Mouse (Mus musculus) embryonic stem cell, embryonic (primary cell): ENCODE data around the gene 2300002M23Rik.

Experiments
- CTCF ChIA-PET, 4 experiments: fragments of 300-600 bp in 2 of 4; fragments of 350-600 bp in 2 of 4; sonication (Branson Sonifier 250); formaldehyde crosslinking; loops; one replicate each; lab custom pipeline; 2022; ENCODE audit warnings: inconsistent platforms in 2 of 4; lab: Charles Lee
- POLR2A ChIA-PET, 4 experiments: fragments of 300-600 bp in 2 of 4; fragments of 350-600 bp in 2 of 4; sonication (Branson Sonifier 250); formaldehyde crosslinking; loops; one replicate each; lab custom pipeline; 2022; ENCODE audit warnings: antibody characterized with exemption in 4 of 4, inconsistent platforms in 1 of 4; lab: Charles Lee

Gene 2300002M23Rik

GRCm38 (mm10) chr17:35567150-35567549 is at the start of gene 2300002M23Rik:
2300002M23Rik (plus strand) TSS chr17:35567450.
- POLR2A ChIA-PET: interaction anchor here in 2 of 4 experiments (0.6 to 1.7 kb wide), 5 partner anchors 9 to 48 kb away, joined by 3 to 4 read pairs (median 4); no protein-coding TSS in a partner anchor
- CTCF ChIA-PET: interaction anchor here in 2 of 4 experiments (0.5 to 1.2 kb wide), 2 partner anchors 33 to 250 kb away, joined by 3 to 4 read pairs; no protein-coding TSS in a partner anchor

- CTCF ChIA-PET: interaction anchor here in 3 of 4 experiments (0.9 to 2.5 kb wide), 9 partner anchors 9 to 37 kb away, joined by 3 to 12 read pairs (median 4); partner anchors contain the start of gene Pou5f1 (in 1 of the 3)
These were observed 49.7 kb upstream of the 2300002M23Rik start for GRCm38 (mm10) chr17:35517526-35517925.

GRCm38 (mm10) chr17:35524354-35524753 is 42.9 kb upstream of the 2300002M23Rik start:
- POLR2A ChIA-PET: interaction anchor here in 2 of 4 experiments (0.7 to 3.6 kb wide), 10 partner anchors 9 to 317 kb away, joined by 3 to 13 read pairs (median 5); partner anchors contain the start of genes Ddr1 (in 1 of the 2), Ier3 (in 1 of the 2), Mdc1 (in 1 of the 2) and Tcf19 (in 1 of the 2)
- CTCF ChIA-PET: interaction anchor here in 3 of 4 experiments (0.6 to 2.9 kb wide), 10 partner anchors 9 to 60 kb away, joined by 3 to 23 read pairs (median 4); partner anchors contain the start of gene Psors1c2 (in 1 of the 3)

More at GRCm38 (mm10) chr17:35517526-35517925, 49.7 kb upstream of the 2300002M23Rik start:
- POLR2A ChIA-PET: interaction anchor here in 3 of 4 experiments (0.7 to 20.8 kb wide), 22 partner anchors 8 to 319 kb away, joined by 3 to 630 read pairs (median 6); partner anchors contain the start of genes Psors1c2 (in 3 of the 3), Pou5f1 (in 2 of the 3) and Ier3 (in 1 of the 3)

GRCm38 (mm10) chr17:35526644-35527043 is 40.6 kb upstream of the 2300002M23Rik start:
- ChIA-PET CTCF (interaction anchor here (0.6 to 1.8 kb wide), 11 partner anchors 8 to 591 kb away, joined by 3 to 7 read pairs (median 4); no protein-coding TSS in a partner anchor), POLR2A (interaction anchor here in 2 of 4 experiments (0.6 to 2.4 kb wide), 11 partner anchors 8 to 132 kb away, joined by 3 to 13 read pairs (median 4); partner anchors contain the start of genes Cchcr1 (in 2 of the 2) and Tcf19 (in 1 of the 2))

GRCm38 (mm10) chr17:35532360-35532759 is 34.9 kb upstream of the 2300002M23Rik start:
- ChIA-PET POLR2A (interaction anchor here in 3 of 4 experiments (0.5 to 1.9 kb wide), 21 partner anchors 11 to 315 kb away, joined by 3 to 17 read pairs (median 4); partner anchors contain the start of genes Cchcr1 (in 3 of the 3), Tcf19 (in 2 of the 3), Cdsn (in 1 of the 3) and Mdc1 (in 1 of the 3)), CTCF (interaction anchor here in 2 of 4 experiments (0.6 to 1.7 kb wide), 15 partner anchors 8 to 510 kb away, joined by 3 to 8 read pairs (median 4); no protein-coding TSS in a partner anchor)

GRCm38 (mm10) chr17:35532901-35533300 is 34.3 kb upstream of the 2300002M23Rik start, which contains the start of gene Psors1c2:
Psors1c2 (plus strand) TSS chr17:35533201.
- ChIA-PET POLR2A (interaction anchor here in 3 of 4 experiments (0.5 to 2.5 kb wide), 23 partner anchors 11 to 315 kb away, joined by 3 to 17 read pairs (median 4); partner anchors contain the start of genes Cchcr1 (in 3 of the 3), Tcf19 (in 2 of the 3), Cdsn (in 1 of the 3) and Mdc1 (in 1 of the 3)), CTCF (interaction anchor here in 2 of 4 experiments (0.6 to 1.7 kb wide), 15 partner anchors 8 to 511 kb away, joined by 3 to 8 read pairs (median 4); no protein-coding TSS in a partner anchor)

- POLR2A ChIA-PET: interaction anchor here in 3 of 4 experiments (0.5 to 2.5 kb wide), 35 partner anchors 8 to 303 kb away, joined by 3 to 17 read pairs (median 5); partner anchors contain the start of genes Cchcr1 (in 2 of the 3), Tcf19 (in 2 of the 3) and Pou5f1 (in 1 of the 3)
- CTCF ChIA-PET: interaction anchor here (0.6 to 2.9 kb wide), 75 partner anchors 8 to 1572 kb away, joined by 3 to 51 read pairs (median 5); partner anchors contain the start of genes Cchcr1 (in 2 of the 4), 2300002M23Rik (in 1 of the 4), Cdsn (in 1 of the 4) and Pou5f1 (in 1 of the 4)
These were observed 32.9 kb upstream of the 2300002M23Rik start for GRCm38 (mm10) chr17:35534343-35534742.

- CTCF ChIA-PET: interaction anchor here in 2 of 4 experiments (0.7 to 1.1 kb wide), 2 partner anchors 23 to 40 kb away, joined by 3 to 4 read pairs; no protein-coding TSS in a partner anchor
- POLR2A ChIA-PET: interaction anchor here in 1 of 4 experiments (3.3 kb wide), 1 partner anchor 22 kb away, joined by 9 read pairs; no protein-coding TSS in a partner anchor
These were observed 29.8 kb upstream of the 2300002M23Rik start for GRCm38 (mm10) chr17:35537421-35537820.

GRCm38 (mm10) chr17:35538476-35538875 is 28.8 kb upstream of the 2300002M23Rik start:
- POLR2A ChIA-PET: interaction anchor here in 2 of 4 experiments (1.0 to 3.3 kb wide), 9 partner anchors 7 to 49 kb away, joined by 3 to 9 read pairs (median 5); no protein-coding TSS in a partner anchor
- CTCF ChIA-PET: interaction anchor here in 1 of 4 experiments (1.1 to 1.6 kb wide), 3 partner anchors 10 to 54 kb away, joined by 4 to 5 read pairs (median 5); no protein-coding TSS in a partner anchor

- POLR2A ChIA-PET: interaction anchor here (0.5 to 3.3 kb wide), 18 partner anchors 8 to 201 kb away, joined by 3 to 9 read pairs (median 4); no protein-coding TSS in a partner anchor
These were observed 27.7 kb upstream of the 2300002M23Rik start for GRCm38 (mm10) chr17:35539540-35539939.

GRCm38 (mm10) chr17:35542761-35543411 is 24.4 kb upstream of the 2300002M23Rik start:
- ChIA-PET CTCF (interaction anchor here (0.6 to 3.5 kb wide), 43 partner anchors 8 to 731 kb away, joined by 3 to 84 read pairs (median 4); partner anchors contain the start of genes Cchcr1 (in 1 of the 4), Cdsn (in 1 of the 4), Mdc1 (in 1 of the 4) and Pou5f1 (in 1 of the 4)), POLR2A (interaction anchor here (0.5 to 3.1 kb wide), 35 partner anchors 8 to 379 kb away, joined by 3 to 20 read pairs (median 6); partner anchors contain the start of genes Cchcr1 (in 1 of the 4), Ier3 (in 1 of the 4), Pou5f1 (in 1 of the 4) and Psors1c2 (in 1 of the 4))

More at GRCm38 (mm10) chr17:35539540-35539939, 27.7 kb upstream of the 2300002M23Rik start:
- CTCF ChIA-PET: interaction anchor here in 3 of 4 experiments (0.6 to 1.6 kb wide), 9 partner anchors 9 to 225 kb away, joined by 3 to 5 read pairs (median 4); no protein-coding TSS in a partner anchor

- ChIA-PET CTCF (interaction anchor here (0.6 to 3.5 kb wide), 36 partner anchors 8 to 1987 kb away, joined by 3 to 84 read pairs (median 4); partner anchors contain the start of genes Cchcr1 (in 1 of the 4), Mdc1 (in 1 of the 4) and Psors1c2 (in 1 of the 4)), POLR2A (interaction anchor here (0.5 to 3.1 kb wide), 44 partner anchors 9 to 375 kb away, joined by 3 to 20 read pairs (median 5); partner anchors contain the start of genes Cchcr1 (in 1 of the 4), Ier3 (in 1 of the 4), Pou5f1 (in 1 of the 4) and Psors1c2 (in 1 of the 4))
These were observed 23.8 kb upstream of the 2300002M23Rik start for GRCm38 (mm10) chr17:35543412-35543861.

GRCm38 (mm10) chr17:35544001-35544400 is 23.2 kb upstream of the 2300002M23Rik start:
- CTCF ChIA-PET: interaction anchor here (0.6 to 3.5 kb wide), 50 partner anchors 9 to 1988 kb away, joined by 3 to 84 read pairs (median 4); partner anchors contain the start of genes Cchcr1 (in 1 of the 4), Mdc1 (in 1 of the 4) and Psors1c2 (in 1 of the 4)
- POLR2A ChIA-PET: interaction anchor here in 3 of 4 experiments (0.6 to 3.1 kb wide), 41 partner anchors 9 to 350 kb away, joined by 3 to 20 read pairs (median 5); partner anchors contain the start of genes Cchcr1 (in 1 of the 3), Ier3 (in 1 of the 3), Pou5f1 (in 1 of the 3) and Psors1c2 (in 1 of the 3)

- CTCF ChIA-PET: interaction anchor here (0.6 to 3.5 kb wide), 44 partner anchors 10 to 329 kb away, joined by 3 to 84 read pairs (median 4); partner anchors contain the start of gene Psors1c2 (in 1 of the 4)
These were observed 22.6 kb upstream of the 2300002M23Rik start for GRCm38 (mm10) chr17:35544680-35545079.

GRCm38 (mm10) chr17:35547465-35547864 is 19.8 kb upstream of the 2300002M23Rik start:
- ChIA-PET CTCF (interaction anchor here in 2 of 4 experiments (0.9 to 3.6 kb wide), 9 partner anchors 11 to 82 kb away, joined by 3 to 36 read pairs (median 5); no protein-coding TSS in a partner anchor), POLR2A (interaction anchor here in 3 of 4 experiments (0.6 to 3.0 kb wide), 16 partner anchors 8 to 151 kb away, joined by 3 to 11 read pairs (median 5); partner anchors contain the start of genes Cchcr1 (in 1 of the 3) and Tcf19 (in 1 of the 3))

More at GRCm38 (mm10) chr17:35544680-35545079, 22.6 kb upstream of the 2300002M23Rik start:
- POLR2A ChIA-PET: interaction anchor here in 2 of 4 experiments (0.7 to 3.1 kb wide), 26 partner anchors 10 to 71 kb away, joined by 3 to 20 read pairs (median 6); partner anchors contain the start of genes Pou5f1 (in 1 of the 2) and Psors1c2 (in 1 of the 2)
